Mouse (Mus musculus): ENCODE data around the gene Mfap1b.
"Not testable (repeated sequence)": the region's sequence is repeated elsewhere in the genome, so short reads cannot be mapped to it uniquely, and the experiment has no call there.

Mfap1b gene

GRCm38 (mm10) chr2:121473301-121474179 lies at the start of gene Mfap1b:
Mfap1b (minus strand) TSS chr2:121474067.
- peak; percentile 68 for DNase-seq (ENCODE audit: low spot score)

- DNase-seq (ENCODE audit: low spot score): not testable (repeated sequence)
These were observed 49.0 kb upstream of the Mfap1b start for GRCm38 (mm10) chr2:121522830-121523229.

- no peak for DNase-seq (ENCODE audit: low spot score)
These were observed 48.1 kb upstream of the Mfap1b start for GRCm38 (mm10) chr2:121522006-121522405.

GRCm38 (mm10) chr2:121518711-121519110 lies 44.8 kb upstream of the Mfap1b start:
- not testable (repeated sequence) for DNase-seq (ENCODE audit: low spot score)

GRCm38 (mm10) chr2:121518106-121518505 lies 44.2 kb upstream of the Mfap1b start:
- no peak for DNase-seq (ENCODE audit: low spot score)

GRCm38 (mm10) chr2:121514211-121514610 lies 40.3 kb upstream of the Mfap1b start:
- DNase-seq (ENCODE audit: low spot score): no peak

- not testable (repeated sequence) for DNase-seq (ENCODE audit: low spot score)
These were observed 39.3 kb upstream of the Mfap1b start for GRCm38 (mm10) chr2:121512991-121513765.

GRCm38 (mm10) chr2:121511401-121511800 lies 37.5 kb upstream of the Mfap1b start:
- DNase-seq (ENCODE audit: low spot score): no peak

GRCm38 (mm10) chr2:121509584-121509983 lies 35.7 kb upstream of the Mfap1b start:
- DNase-seq (ENCODE audit: low spot score): peak; percentile 75

GRCm38 (mm10) chr2:121507951-121508330 lies 34.1 kb upstream of the Mfap1b start:
- DNase-seq (ENCODE audit: low spot score): no peak

GRCm38 (mm10) chr2:121507173-121507950 lies 33.5 kb upstream of the Mfap1b start:
- DNase-seq (ENCODE audit: low spot score): no peak

- peak; percentile 75 for DNase-seq (ENCODE audit: low spot score)
These were observed 32.3 kb upstream of the Mfap1b start, which contains the start of the genes Mfap1a and Wdr76 for GRCm38 (mm10) chr2:121505942-121506882. Mfap1a (minus strand) TSS chr2:121506665. Wdr76 (plus strand) TSS chr2:121506723.

- DNase-seq (ENCODE audit: low spot score): not testable (repeated sequence)
These were observed 27.7 kb upstream of the Mfap1b start for GRCm38 (mm10) chr2:121501550-121501949.

GRCm38 (mm10) chr2:121484403-121484802 lies 10.5 kb upstream of the Mfap1b start:
- DNase-seq (ENCODE audit: low spot score): not testable (repeated sequence)

GRCm38 (mm10) chr2:121483576-121483975 lies 9.7 kb upstream of the Mfap1b start:
- DNase-seq (ENCODE audit: low spot score): no peak

GRCm38 (mm10) chr2:121480916-121481315 lies 7.0 kb upstream of the Mfap1b start:
- DNase-seq (ENCODE audit: low spot score): not testable (repeated sequence)

- DNase-seq (ENCODE audit: low spot score): no peak
These were observed 6.6 kb upstream of the Mfap1b start for GRCm38 (mm10) chr2:121480498-121480897.

- DNase-seq (ENCODE audit: low spot score): no peak
These were observed 3.8 kb upstream of the Mfap1b start for GRCm38 (mm10) chr2:121477491-121478266.

- DNase-seq (ENCODE audit: low spot score): not testable (repeated sequence)
These were observed 1.4 kb upstream of the Mfap1b start for GRCm38 (mm10) chr2:121475306-121475705.

- no peak for DNase-seq (ENCODE audit: low spot score)
These were observed 291 bp upstream of the Mfap1b start for GRCm38 (mm10) chr2:121474180-121474535.

Measured in ovary, postnatal 36 days (tissue).